Comparison of ENCODE assay signal across 9 mouse cellular contexts in the genomic region with DNA sequence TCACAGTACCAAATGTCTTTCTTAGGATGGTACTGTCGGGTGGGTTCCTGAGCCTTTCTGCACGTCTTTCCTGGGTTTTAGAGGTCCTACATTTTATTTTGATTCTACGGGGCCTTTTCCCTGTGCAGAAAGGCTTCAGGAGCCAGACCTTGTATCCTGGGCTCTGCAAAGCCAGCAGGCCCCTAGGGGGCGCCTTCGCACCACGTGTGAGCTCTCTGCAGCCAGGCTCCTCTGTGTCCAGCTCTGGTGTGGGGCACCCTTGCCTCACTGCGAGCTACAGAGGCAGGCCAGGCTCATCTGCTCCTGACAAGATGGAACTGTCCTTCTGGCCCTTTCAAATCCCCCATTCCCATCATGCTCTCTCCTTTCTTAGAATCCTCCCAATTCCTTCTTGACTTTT. TPM values are rescaled to one million over a fixed set of nuclear protein-coding genes. Genes with fewer than 3 reads are reported as not detected.
DNase-seq lines count a peak whose midpoint lies in the region; ATAC-seq and TF ChIP-seq lines count a peak whose summit lies in the region.
"Had no signal": no experiment of that assay in that cellular context is flagged by ENCODE, and none has a peak within 500 bp of the region (broad histone marks: within the 10 kb centered on the region; RNA-seq: fewer than 3 reads in every experiment).

No protein-coding gene starts in this region.

- H3K27ac ChIP-seq in ES-Bruce4 (ENCODE audit: insufficient read depth, low read length), result no peak overlapping the region
- H3K27ac ChIP-seq in forebrain, embryonic 13.5 days, result no peak overlapping the region
- H3K27ac ChIP-seq in liver, embryonic 14.5 days, result no peak overlapping the region
- H3K27ac ChIP-seq: liver, embryonic 15.5 days had no signal

- peak; percentile 53 for DNase-seq in c-Kit-positive CD71-positive TER-119-positive erythroid progenitor cells, embryonic 14.5 days (ENCODE audit: low spot score)
- DNase-seq in heart, postnatal 10 days, result peak; percentile 91 to 95
- peak; percentile 92 to 98 for DNase-seq in kidney, postnatal 36 days
- DNase-seq in liver, embryonic 14.5 days (ENCODE audit: low read depth in 3 of 3, low spot score in 3 of 3), result peak; percentile 43 to 50 (median 49)
- DNase-seq in testis, postnatal 10 days (ENCODE audit: low spot score), result peak; percentile 95

- peak; percentile 77; the same call in 1 of the 2 replicates for ATAC-seq in forebrain, embryonic 13.5 days
- peak; percentile 59 for ATAC-seq in liver, embryonic 14.5 days (ENCODE audit: insufficient read depth)
- peak; percentile 85 for ATAC-seq in neutrophil, adult 5-6 weeks (ENCODE audit: extremely low read depth, insufficient number of reproducible peaks, low FRiP score, poor library complexity, severe bottlenecking)

- no peaks in the 10 kb centered on the region; the same call in 1 of the 2 replicates for H3K27me3 ChIP-seq in ES-Bruce4 (ENCODE audit: control insufficient read depth, insufficient read depth, low read length, poor library complexity, severe bottlenecking)
- no peaks in the 10 kb centered on the region for H3K27me3 ChIP-seq in forebrain, embryonic 13.5 days
- H3K27me3 ChIP-seq in liver, embryonic 14.5 days (ENCODE audit: control insufficient read depth, insufficient read depth, low read length), result no peaks in the 10 kb centered on the region
- H3K27me3 ChIP-seq: liver, embryonic 15.5 days had no signal

- H3K4me3 ChIP-seq in ES-Bruce4 (ENCODE audit: low read depth, low read length), result no peak overlapping the region
- H3K4me3 ChIP-seq in forebrain, embryonic 13.5 days, result no peak overlapping the region
- no peak overlapping the region for H3K4me3 ChIP-seq in liver, embryonic 14.5 days (ENCODE audit: insufficient read depth in 1 of 2, low read depth in 2 of 2, low read length in 2 of 2)
- H3K4me3 ChIP-seq: liver, embryonic 15.5 days had no signal

- no peak for TF ChIP-seq POLR2A in ES-Bruce4 (IDR thresholded peaks at IDR 0.05; ENCODE audit: insufficient read depth, low read length)

- no peaks in the 10 kb centered on the region for H3K36me3 ChIP-seq in ES-Bruce4 (ENCODE audit: control insufficient read depth, insufficient read depth, low read length, poor library complexity, severe bottlenecking)
- no peaks in the 10 kb centered on the region for H3K36me3 ChIP-seq in forebrain, embryonic 13.5 days (ENCODE audit: poor library complexity, severe bottlenecking)
- H3K36me3 ChIP-seq in liver, embryonic 14.5 days (replicated peaks; ENCODE audit: control insufficient read depth, insufficient read depth, low read depth), result no peaks in the 10 kb centered on the region
- H3K36me3 ChIP-seq: liver, embryonic 15.5 days had no signal

- no peak overlapping the region for H3K4me2 ChIP-seq in forebrain, embryonic 13.5 days
- no peak overlapping the region for H3K4me2 ChIP-seq in liver, embryonic 14.5 days (ENCODE audit: low read depth)
- H3K4me2 ChIP-seq: liver, embryonic 15.5 days had no signal

- no peak overlapping the region for H3K9ac ChIP-seq in ES-Bruce4 (ENCODE audit: low read depth, poor library complexity, severe bottlenecking)
- H3K9ac ChIP-seq in forebrain, embryonic 13.5 days, result no peak overlapping the region
- H3K9ac ChIP-seq in liver, embryonic 14.5 days (replicated peaks), result no peak overlapping the region
- H3K9ac ChIP-seq: liver, embryonic 15.5 days had no signal

- TF ChIP-seq EP300 in ES-Bruce4 (IDR thresholded peaks at IDR 0.05; ENCODE audit: insufficient read depth, low read depth, low read length), result no peak
- no peak for TF ChIP-seq EP300 in liver, embryonic 14.5 days (IDR thresholded peaks at IDR 0.05; ENCODE audit: low read depth)

- TF ChIP-seq CTCF in ES-Bruce4 (IDR thresholded peaks at IDR 0.05; ENCODE audit: low read depth, low read length), result peak; percentile 91
- TF ChIP-seq CTCF in liver, embryonic 14.5 days (IDR thresholded peaks at IDR 0.05; ENCODE audit: low read depth), result peak; percentile 91

- H3K9me3 ChIP-seq in ES-Bruce4 (replicated peaks; ENCODE audit: control insufficient read depth, insufficient read depth, low read length, poor library complexity, severe bottlenecking), result no peaks in the 10 kb centered on the region
- no peaks in the 10 kb centered on the region for H3K9me3 ChIP-seq in forebrain, embryonic 13.5 days (replicated peaks)
- no peaks in the 10 kb centered on the region for H3K9me3 ChIP-seq in liver, embryonic 14.5 days (ENCODE audit: control insufficient read depth, low read length)
- H3K9me3 ChIP-seq: liver, embryonic 15.5 days had no signal

- intact Hi-C loops in heart, postnatal 10 days (cut with DNase I), result loop anchor here (1.0 to 5.0 kb wide), 5 partner anchors 46 to 291 kb away; no protein-coding TSS in a partner anchor

- WGBS in forebrain, embryonic 13.5 days, result 14% methylated on average over 7 of the region's 7 CpGs
- 10% methylated on average over 7 of the region's 7 CpGs for WGBS in liver, embryonic 14.5 days (ENCODE audit: insufficient replicate concordance)

- no peaks in the 10 kb centered on the region for H3K4me1 ChIP-seq in ES-Bruce4 (ENCODE audit: control insufficient read depth, insufficient read depth, low read length)
- peaks cover 8% of the 10 kb centered on the region for H3K4me1 ChIP-seq in forebrain, embryonic 13.5 days
- no peaks in the 10 kb centered on the region for H3K4me1 ChIP-seq in liver, embryonic 14.5 days (replicated peaks; ENCODE audit: control insufficient read depth in 2 of 2, insufficient read depth in 2 of 2, low read length in 1 of 2)
- H3K4me1 ChIP-seq: liver, embryonic 15.5 days had no signal

RNA-seq across cellular contexts. Expression of gene Usp3, which starts 53.3 kb away (rescaled TPM):
- polyA plus RNA-seq in ES-Bruce4 (2011; ENCODE audit: insufficient read depth, insufficient read length, low read depth, missing spikeins), result 51.5 and 60.2 TPM in 2 replicates
- 127 and 131 TPM in 2 replicates for polyA plus RNA-seq in forebrain, embryonic 13.5 days (2015; fragmentation: Nextera tagmentation; extraction: Ambion mirVana)
- 10 to 100 TPM; 29.8 to 33.9 TPM for total RNA-seq in heart, postnatal 10 days (2021)
- 3.6 and 6.7 TPM in 2 replicates for polyA plus RNA-seq in liver, embryonic 14.5 days (2012; rRNA removed)
- polyA plus RNA-seq in liver, embryonic 14.5 days (2014; fragmentation: Nextera tagmentation; extraction: Ambion mirVana), result 14.8 TPM in 2 replicates
- 95.1 and 127 TPM in 2 replicates for total RNA-seq in neutrophil, adult 5-6 weeks (2017)
